Mouse (Mus musculus): ENCODE results near the gene C2cd3. TPM values are rescaled to one million over a fixed set of nuclear protein-coding genes. Genes with fewer than 3 reads are reported as not detected.
A peak's percentile ranks its signal among the peaks of the same experiment; 100 is the strongest.

The C2cd3 gene
- polyA plus RNA-seq, 1 experiment from 2014 or later: 14.0 TPM

- H3K4me1 ChIP-seq: peaks cover 83% of the 10 kb centered on the region
- H3K27me3 ChIP-seq (replicated peaks): no peaks in the 10 kb centered on the region
- 55% methylated on average over 2 of the region's 2 CpGs for WGBS (ENCODE audit: insufficient replicate concordance)
- peaks cover 38% of the 10 kb centered on the region for H3K36me3 ChIP-seq
- no peaks in the 10 kb centered on the region for H3K9me3 ChIP-seq (replicated peaks)
- no peak overlapping the region for H3K4me3 ChIP-seq
- no peak for ATAC-seq
- peak overlapping the region; percentile 84 for H3K27ac ChIP-seq
- H3K4me2 ChIP-seq: no peak overlapping the region
- H3K9ac ChIP-seq: peak overlapping the region; percentile 39
Measured at GRCm38 (mm10) chr7:100501844-100502373, 129.9 kb downstream of the C2cd3 start.

- H3K4me2 ChIP-seq: no peak overlapping the region
- H3K4me3 ChIP-seq: no peak overlapping the region
- peak overlapping the region; percentile 84 for H3K27ac ChIP-seq
- H3K4me1 ChIP-seq: peaks cover 78% of the 10 kb centered on the region
- H3K9ac ChIP-seq: peak overlapping the region; percentile 39
- no peaks in the 10 kb centered on the region for H3K9me3 ChIP-seq (replicated peaks)
- ATAC-seq: peak; percentile 17
- peaks cover 33% of the 10 kb centered on the region for H3K36me3 ChIP-seq
- no peaks in the 10 kb centered on the region for H3K27me3 ChIP-seq (replicated peaks)
- WGBS (ENCODE audit: insufficient replicate concordance): 56% methylated on average over 7 of the region's 7 CpGs
Measured at GRCm38 (mm10) chr7:100502374-100502922, 130.4 kb downstream of the C2cd3 start.

- peaks cover 27% of the 10 kb centered on the region for H3K36me3 ChIP-seq
- H3K27me3 ChIP-seq (replicated peaks): peaks cover 3% of the 10 kb centered on the region; the same call in 1 of the 2 replicates
- H3K9ac ChIP-seq: 0 out of 2 replicates have a peak overlapping the region, but pooled peaks have one; percentile 39
- ATAC-seq: peak; percentile 13; the same call in 1 of the 2 replicates
- H3K4me3 ChIP-seq: no peak overlapping the region
- H3K9me3 ChIP-seq (replicated peaks): no peaks in the 10 kb centered on the region
- peak overlapping the region; percentile 84 for H3K27ac ChIP-seq
- no peak overlapping the region for H3K4me2 ChIP-seq
- H3K4me1 ChIP-seq: peaks cover 72% of the 10 kb centered on the region
- 39% methylated on average over 5 of the region's 5 CpGs for WGBS (ENCODE audit: insufficient replicate concordance)
Measured at GRCm38 (mm10) chr7:100503076-100503475, 131.0 kb downstream of the C2cd3 start.

- no peak for ATAC-seq
Measured at GRCm38 (mm10) chr7:100504740-100505487, 132.9 kb downstream of the C2cd3 start.

GRCm38 (mm10) chr7:100506494-100506893, 134.5 kb downstream of the C2cd3 start:
- WGBS (ENCODE audit: insufficient replicate concordance): 64% methylated on average over 4 of the region's 4 CpGs
- H3K4me2 ChIP-seq: no peak overlapping the region

More at GRCm38 (mm10) chr7:100504740-100505487, 132.9 kb downstream of the C2cd3 start:
- H3K4me3 ChIP-seq: no peak overlapping the region
- H3K27ac ChIP-seq: no peak overlapping the region
- H3K4me1 ChIP-seq: peaks cover 53% of the 10 kb centered on the region
- no peak overlapping the region for H3K9ac ChIP-seq
- WGBS (ENCODE audit: insufficient replicate concordance): 75% methylated on average over 13 of the region's 13 CpGs
- peaks cover 8% of the 10 kb centered on the region for H3K36me3 ChIP-seq
- no peak overlapping the region for H3K4me2 ChIP-seq
- peaks cover 15% of the 10 kb centered on the region for H3K27me3 ChIP-seq (replicated peaks)
- no peaks in the 10 kb centered on the region for H3K9me3 ChIP-seq (replicated peaks)

GRCm38 (mm10) chr7:100508670-100509069, 136.6 kb downstream of the C2cd3 start:
- Histone ChIP-seq H3K9me3 (replicated peaks) (no peaks in the 10 kb centered on the region), H3K27me3 (replicated peaks) (peaks cover 49% of the 10 kb centered on the region), H3K4me3 (no peak overlapping the region), H3K27ac (no peak overlapping the region), H3K4me2 (no peak overlapping the region), H3K9ac (no peak overlapping the region), H3K36me3 (no peaks in the 10 kb centered on the region), H3K4me1 (peaks cover 16% of the 10 kb centered on the region)
- 23% methylated on average over 3 of the region's 3 CpGs for WGBS (ENCODE audit: insufficient replicate concordance)
- no peak for ATAC-seq

More at GRCm38 (mm10) chr7:100506494-100506893, 134.5 kb downstream of the C2cd3 start:
- no peaks in the 10 kb centered on the region for H3K9me3 ChIP-seq (replicated peaks)
- H3K9ac ChIP-seq: no peak overlapping the region
- H3K36me3 ChIP-seq: no peaks in the 10 kb centered on the region
- peaks cover 28% of the 10 kb centered on the region for H3K27me3 ChIP-seq (replicated peaks)
- no peak overlapping the region for H3K27ac ChIP-seq
- H3K4me1 ChIP-seq: peaks cover 38% of the 10 kb centered on the region
- H3K4me3 ChIP-seq: no peak overlapping the region
- no peak for ATAC-seq

GRCm38 (mm10) chr7:100511602-100512001, 139.6 kb downstream of the C2cd3 start:
- Histone ChIP-seq H3K27ac (no peak overlapping the region), H3K4me1 (0 out of 2 replicates have a peak, but pooled peaks cover 2% of the 10 kb centered on the region), H3K4me2 (no peak overlapping the region), H3K9ac (no peak overlapping the region), H3K9me3 (replicated peaks) (no peaks in the 10 kb centered on the region), H3K27me3 (replicated peaks) (peaks cover 62% of the 10 kb centered on the region), H3K36me3 (no peaks in the 10 kb centered on the region), H3K4me3 (no peak overlapping the region)
- no peak for ATAC-seq
- 53% methylated on average over 8 of the region's 8 CpGs for WGBS (ENCODE audit: insufficient replicate concordance)

GRCm38 (mm10) chr7:100514573-100514972, 142.5 kb downstream of the C2cd3 start, which contains the start of gene Dnajb13:
Dnajb13 (minus strand) TSS chr7:100514960.
- H3K36me3 ChIP-seq: no peaks in the 10 kb centered on the region
- 50% methylated on average over 11 of the region's 11 CpGs for WGBS (ENCODE audit: insufficient replicate concordance)
- H3K27ac ChIP-seq: no peak within 1 kb of the TSS
- no peaks in the 10 kb centered on the region for H3K4me1 ChIP-seq
- H3K27me3 ChIP-seq (replicated peaks): peaks cover 49% of the 10 kb centered on the region
- no peak for ATAC-seq
- H3K4me3 ChIP-seq: no peak within 1 kb of the TSS
- H3K9me3 ChIP-seq (replicated peaks): no peaks in the 10 kb centered on the region
- H3K9ac ChIP-seq: no peak within 1 kb of the TSS
- no peak within 1 kb of the TSS for H3K4me2 ChIP-seq

Other genes starting within 250 kb of the C2cd3 start
- 8.9 and 10.1 TPM in 2 replicates for gene Lipt2, start 213.0 kb upstream of the C2cd3 start, polyA plus RNA-seq (2016; fragmentation: Nextera tagmentation; extraction: Ambion mirVana)
- gene Kcne3, start 195.7 kb upstream of the C2cd3 start, polyA plus RNA-seq (2016; fragmentation: Nextera tagmentation; extraction: Ambion mirVana): 3.4 and 4.4 TPM in 2 replicates
- gene Pgm2l1, start 144.8 kb upstream of the C2cd3 start, polyA plus RNA-seq (2016; fragmentation: Nextera tagmentation; extraction: Ambion mirVana): 2.3 and 2.7 TPM in 2 replicates
- gene P4ha3, start 86.7 kb upstream of the C2cd3 start, polyA plus RNA-seq (2016; fragmentation: Nextera tagmentation; extraction: Ambion mirVana): 1.8 and 2.2 TPM in 2 replicates
- 32.5 and 33.5 TPM in 2 replicates for gene Ppme1, start 74 bp downstream of the C2cd3 start, polyA plus RNA-seq (2016; fragmentation: Nextera tagmentation; extraction: Ambion mirVana)
- gene Ucp3, start 100.8 kb downstream of the C2cd3 start, polyA plus RNA-seq (2016; fragmentation: Nextera tagmentation; extraction: Ambion mirVana): 0.10 TPM in 1 of 2 replicates, not detected in the other
- gene Ucp2, start 121.1 kb downstream of the C2cd3 start, polyA plus RNA-seq (2016; fragmentation: Nextera tagmentation; extraction: Ambion mirVana): 814 and 842 TPM in 2 replicates
- gene Dnajb13, start 142.7 kb downstream of the C2cd3 start, polyA plus RNA-seq (2016; fragmentation: Nextera tagmentation; extraction: Ambion mirVana): 2.5 TPM in 2 replicates
- gene Coa4, start 164.8 kb downstream of the C2cd3 start, polyA plus RNA-seq (2016; fragmentation: Nextera tagmentation; extraction: Ambion mirVana): 15.1 and 18.1 TPM in 2 replicates
- 60.7 and 62.0 TPM in 2 replicates for gene Rab6a, start 235.2 kb downstream of the C2cd3 start, polyA plus RNA-seq (2016; fragmentation: Nextera tagmentation; extraction: Ambion mirVana)
- gene Mrpl48, start 236.1 kb downstream of the C2cd3 start, polyA plus RNA-seq (2016; fragmentation: Nextera tagmentation; extraction: Ambion mirVana): 53.2 and 56.3 TPM in 2 replicates

Data from liver, embryonic 12.5 days (tissue).